Mouse (Mus musculus) midbrain, postnatal 0 days (tissue): ENCODE measurements around the gene Slc46a1. TPM values are rescaled to one million over a fixed set of nuclear protein-coding genes. Genes with fewer than 3 reads are reported as not detected.

ENCODE experiments used
- ATAC-seq: fragments of 200-750 bp; cut with Nextera tagmentation; 2 replicates; pipeline ENCODE4 v1.8.0; 2017; ENCODE audit warnings: moderate number of reproducible peaks, mild to moderate bottlenecking, moderate TSS enrichment, moderate library complexity; ENCODE audit not compliant: low FRiP score
- DNase-seq: peaks from one replicate; pipeline ENCODE4 v3.0.0-alpha.2; 2015; ENCODE audit warnings: low spot score
- H3K27ac ChIP-seq: fragments of 300-500 bp; sonication (generic); 2 replicates; pipeline ENCODE4 v1.5.1; 2014; ENCODE audit warnings: low read depth, mild to moderate bottlenecking, low read length, mixed read lengths
- H3K27me3 ChIP-seq: fragments of 300-500 bp; sonication (generic); 2 replicates; pipeline ENCODE4 v1.6.1; 2014; ENCODE audit warnings: low read length, control low read depth, mixed read lengths; ENCODE audit not compliant: insufficient read depth
- H3K36me3 ChIP-seq: fragments of 300-500 bp; sonication (generic); 2 replicates; pipeline ENCODE4 v1.6.1; 2014; ENCODE audit warnings: low read length, control low read depth, mixed read lengths; ENCODE audit not compliant: insufficient read depth
- H3K4me1 ChIP-seq: fragments of 300-500 bp; sonication (generic); 2 replicates; pipeline ENCODE4 v1.6.1; 2014; ENCODE audit warnings: mild to moderate bottlenecking, control low read depth, antibody characterized with exemption, low read length, mixed read lengths; ENCODE audit not compliant: insufficient read depth
- H3K4me2 ChIP-seq: fragments of 300-500 bp; sonication (generic); 2 replicates; pipeline ENCODE4 v1.6.1; 2014; ENCODE audit warnings: low read depth, mild to moderate bottlenecking, low read length, mixed read lengths; ENCODE audit not compliant: poor library complexity, severe bottlenecking
- H3K4me3 ChIP-seq: fragments of 300-500 bp; sonication (generic); 2 replicates; pipeline ENCODE4 v1.5.1; 2014; ENCODE audit warnings: low read depth, mild to moderate bottlenecking, low read length, moderate library complexity
- H3K9ac ChIP-seq: fragments of 300-500 bp; sonication (generic); replicated peaks from 2 replicates; pipeline ENCODE4 v1.6.1; 2014; ENCODE audit warnings: mild to moderate bottlenecking, low read length, moderate library complexity, mixed read lengths; ENCODE audit not compliant: poor library complexity, severe bottlenecking
- H3K9me3 ChIP-seq: fragments of 300-500 bp; sonication (generic); 2 replicates; pipeline ENCODE4 v1.6.1; 2016; ENCODE audit warnings: low read length, control low read depth
- CTCF ChIP-seq: IDR thresholded peaks from 2 replicates; pipeline ENCODE4 v1.5.1; 2016; ENCODE audit warnings: antibody characterized with exemption, mild to moderate bottlenecking
- WGBS: fragments of 180-500 bp; shearing (Covaris S2); extraction: QIAGEN DNeasy Blood & Tissue Kit; methylation state at CpG from one replicate; pipeline ENCODE4 v1.1.7; 2014; 5-methylcytosine and 5-hydroxymethylcytosine counted together
- polyA plus RNA-seq: library from polyadenylated mRNA; unstranded; fragments of >200 nt; fragmentation: Nextera tagmentation; extraction: Ambion mirVana; gene quantifications from 2 replicates; pipeline ENCODE4 v1.2.1, GENCODE M21; 2015
- total RNA-seq: library from RNA; depleted of rRNA; stranded (reverse); fragments of >200 nt; gene quantifications from 2 replicates; pipeline ENCODE4 v1.2.3, GENCODE M21; 2014

Gene Slc46a1
- total and polyA plus RNA-seq, 2 experiments from 2014 or later = 17.5 to 19.1 TPM

GRCm38 (mm10) chr11:78434052-78434451 is 31.4 kb upstream of the Slc46a1 start:
- WGBS = 76% methylated on average over 4 of the region's 4 CpGs
- H3K27ac ChIP-seq = no peak overlapping the region
- DNase-seq (no peak), ATAC-seq (no peak)
- H3K27me3 ChIP-seq = no peaks in the 10 kb centered on the region
- H3K4me3 ChIP-seq = no peak overlapping the region
- H3K9me3 ChIP-seq = no peaks in the 10 kb centered on the region
- H3K4me2 ChIP-seq = no peak overlapping the region
- H3K36me3 ChIP-seq = no peaks in the 10 kb centered on the region
- H3K9ac ChIP-seq = no peak overlapping the region
- TF ChIP-seq CTCF = no peak
- H3K4me1 ChIP-seq = no peaks in the 10 kb centered on the region

GRCm38 (mm10) chr11:78435776-78436349 is 29.6 kb upstream of the Slc46a1 start:
- Histone ChIP-seq H3K27ac (no peak overlapping the region), H3K9me3 (no peaks in the 10 kb centered on the region), H3K36me3 (no peaks in the 10 kb centered on the region), H3K4me1 (no peaks in the 10 kb centered on the region), H3K4me3 (no peak overlapping the region), H3K27me3 (no peaks in the 10 kb centered on the region), H3K9ac (no peak overlapping the region), H3K4me2 (no peak overlapping the region)
- ATAC-seq = no peak
- WGBS = 11% methylated on average over 19 of the region's 19 CpGs
- peak; percentile 58 for TF ChIP-seq CTCF
- peak; percentile 23 for DNase-seq

- Histone ChIP-seq H3K27ac (no peak overlapping the region), H3K9me3 (no peaks in the 10 kb centered on the region), H3K4me3 (no peak overlapping the region), H3K4me2 (no peak overlapping the region), H3K9ac (no peak overlapping the region), H3K27me3 (no peaks in the 10 kb centered on the region), H3K36me3 (no peaks in the 10 kb centered on the region), H3K4me1 (no peaks in the 10 kb centered on the region)
- TF ChIP-seq CTCF = no peak
- 97% methylated on average over 7 of the region's 7 CpGs for WGBS
- ATAC-seq = no peak
- no peak for DNase-seq
Measured at GRCm38 (mm10) chr11:78437182-78437581, 28.3 kb upstream of the Slc46a1 start.

GRCm38 (mm10) chr11:78438399-78438930 is 27.0 kb upstream of the Slc46a1 start:
- ATAC-seq = no peak
- no peaks in the 10 kb centered on the region for H3K4me1 ChIP-seq
- no peak overlapping the region for H3K9ac ChIP-seq
- no peaks in the 10 kb centered on the region for H3K9me3 ChIP-seq
- H3K4me2 ChIP-seq = no peak overlapping the region
- no peaks in the 10 kb centered on the region for H3K27me3 ChIP-seq
- 80% methylated on average over 3 of the region's 3 CpGs for whole genome bisulfite sequencing
- no peak overlapping the region for H3K4me3 ChIP-seq
- no peak for DNase-seq
- TF ChIP-seq CTCF = no peak
- H3K36me3 ChIP-seq = no peaks in the 10 kb centered on the region
- H3K27ac ChIP-seq = no peak overlapping the region

- no peak for DNase-seq
- H3K4me3 ChIP-seq = no peak overlapping the region
- H3K4me2 ChIP-seq = no peak overlapping the region
- no peak overlapping the region for H3K27ac ChIP-seq
- no peak for TF ChIP-seq CTCF
- no peaks in the 10 kb centered on the region for H3K27me3 ChIP-seq
- no peaks in the 10 kb centered on the region for H3K9me3 ChIP-seq
- no peaks in the 10 kb centered on the region for H3K36me3 ChIP-seq
- 83% methylated on average over 5 of the region's 5 CpGs for WGBS
- no peak for ATAC-seq
- no peak overlapping the region for H3K9ac ChIP-seq
- no peaks in the 10 kb centered on the region for H3K4me1 ChIP-seq
Measured at GRCm38 (mm10) chr11:78443115-78443514, 22.4 kb upstream of the Slc46a1 start.

- no peaks in the 10 kb centered on the region for H3K4me1 ChIP-seq
- ATAC-seq (no peak), DNase-seq (no peak)
- no peak overlapping the region for H3K4me2 ChIP-seq
- H3K27me3 ChIP-seq = no peaks in the 10 kb centered on the region
- no peak for TF ChIP-seq CTCF
- no peak overlapping the region for H3K27ac ChIP-seq
- no peak overlapping the region for H3K9ac ChIP-seq
- 72% methylated on average over 3 of the region's 3 CpGs for WGBS
- H3K4me3 ChIP-seq = no peak overlapping the region
- no peaks in the 10 kb centered on the region for H3K36me3 ChIP-seq
- no peaks in the 10 kb centered on the region for H3K9me3 ChIP-seq
Measured at GRCm38 (mm10) chr11:78447168-78447567, 18.3 kb upstream of the Slc46a1 start.
